Mouse (Mus musculus): ENCODE data around the gene Exoc8.

Exoc8 gene

DNA sequence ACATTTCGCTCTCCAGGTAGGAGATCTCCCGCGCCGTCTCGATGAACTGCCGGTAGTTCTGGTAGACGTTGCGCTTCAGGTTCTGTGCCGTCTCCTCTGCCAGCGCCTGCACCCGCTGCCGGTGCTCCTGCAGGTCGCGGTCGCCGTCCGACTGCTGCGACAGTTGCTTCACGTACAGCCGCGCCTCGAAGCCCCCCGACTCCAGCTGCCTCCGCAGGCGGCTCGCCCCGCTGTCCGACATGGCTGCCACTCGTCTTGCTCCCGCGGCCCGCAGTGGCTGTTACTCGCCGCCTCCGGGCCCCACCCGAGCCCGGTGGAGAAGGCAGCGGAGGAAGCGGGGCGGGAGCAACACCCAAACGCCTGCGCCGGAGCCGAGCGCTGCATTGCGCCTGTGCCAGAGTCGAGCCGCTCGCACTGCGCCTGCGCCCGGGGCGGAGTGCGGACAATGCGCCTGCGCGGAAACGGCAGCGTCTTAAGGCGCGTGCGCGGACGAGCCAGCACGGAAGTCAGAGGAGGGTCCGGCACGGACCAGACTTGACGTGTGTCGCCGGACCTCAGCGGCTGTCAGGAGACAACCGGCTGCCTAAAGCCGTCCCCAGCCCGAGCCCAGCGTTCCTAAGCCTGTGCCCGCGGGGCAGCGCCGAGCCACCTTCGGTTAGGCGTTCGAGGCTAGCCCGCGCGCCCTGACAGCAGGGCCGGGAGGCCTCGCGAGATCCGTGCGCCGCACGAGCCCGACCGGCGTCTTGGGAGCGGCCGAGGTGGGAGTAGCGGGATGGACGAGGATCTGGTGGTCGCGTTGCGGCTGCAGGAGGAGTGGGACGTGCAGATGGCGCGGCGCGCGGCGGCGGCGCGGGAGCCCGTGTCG is at the start of gene Exoc8, which contains the start of gene Sprtn:
TSS of gene Exoc8 (minus strand) at position 320 of the 865 bp plus-strand sequence.
TSS of gene Sprtn (plus strand) at position 501 of the 865 bp plus-strand sequence.
- DNase-seq, result peak; percentile 98

DNA sequence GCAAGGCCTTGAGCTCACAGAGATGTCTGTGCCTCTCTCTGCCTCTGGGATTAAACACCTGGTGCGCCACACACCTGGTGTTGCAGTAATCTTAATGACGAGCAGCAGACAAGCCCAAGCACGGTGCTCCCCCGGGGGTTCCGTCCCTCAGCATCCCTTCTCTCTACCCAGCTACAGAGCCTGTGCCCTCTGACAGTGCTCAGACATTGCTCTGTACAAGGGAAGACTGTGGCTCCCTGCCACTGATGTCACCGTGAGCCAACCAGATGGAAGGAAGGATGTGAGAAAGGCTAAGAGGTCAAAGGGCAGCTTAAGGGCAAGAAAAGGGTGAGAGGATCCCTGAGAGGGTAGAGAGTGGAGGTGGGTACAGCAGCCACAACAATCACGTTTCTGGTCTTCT is 46.9 kb upstream of the Exoc8 start:
- no peak for DNase-seq

GRCm38 (mm10) chr8:124943801-124944200 is 46.3 kb upstream of the Exoc8 start:
- no peak for DNase-seq

- DNase-seq, result no peak
Measured at GRCm38 (mm10) chr8:124937293-124937692, 39.8 kb upstream of the Exoc8 start.

DNA sequence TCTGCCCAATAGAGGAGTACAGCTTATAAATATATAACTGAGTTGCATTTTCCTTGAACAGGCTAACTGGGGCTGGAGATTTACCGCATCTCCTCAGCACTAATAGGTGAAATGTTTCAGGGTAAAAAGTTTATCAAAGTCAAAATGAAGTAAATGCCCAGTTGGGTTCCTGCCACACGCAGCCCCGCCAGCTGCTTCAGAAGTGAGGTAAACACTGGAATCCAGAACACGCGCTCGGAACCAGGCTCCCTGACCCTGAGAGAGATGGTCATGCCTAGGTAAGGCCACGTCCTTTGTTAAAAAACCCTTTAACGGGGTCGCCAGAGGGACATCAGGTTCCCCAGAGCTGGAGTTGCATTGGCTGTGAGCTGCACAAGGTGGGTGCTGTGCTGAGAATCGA is 39.2 kb upstream of the Exoc8 start:
- DNase-seq, result no peak

DNA sequence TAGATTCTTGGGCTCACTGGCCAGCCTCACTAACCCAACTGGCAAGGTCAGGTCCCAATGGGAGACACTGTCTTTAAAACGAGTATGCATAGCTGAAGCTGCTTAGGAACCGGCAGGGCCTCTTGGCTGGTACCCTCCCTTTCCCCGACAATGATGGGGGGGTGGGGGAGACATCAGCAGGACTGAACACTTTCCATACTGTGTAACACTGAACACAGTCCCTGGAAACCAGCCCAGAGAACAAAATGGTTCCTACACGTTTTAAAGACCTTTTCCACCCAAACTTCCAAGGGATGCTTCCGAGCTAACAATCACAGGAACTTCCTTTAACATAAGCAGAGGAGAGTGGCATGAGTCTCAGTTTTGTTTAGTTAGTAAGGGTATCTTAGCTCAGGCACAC is 37.6 kb upstream of the Exoc8 start:
- DNase-seq, result no peak

- DNase-seq, result no peak
Measured at GRCm38 (mm10) chr8:124932435-124932834, 34.9 kb upstream of the Exoc8 start.

DNA sequence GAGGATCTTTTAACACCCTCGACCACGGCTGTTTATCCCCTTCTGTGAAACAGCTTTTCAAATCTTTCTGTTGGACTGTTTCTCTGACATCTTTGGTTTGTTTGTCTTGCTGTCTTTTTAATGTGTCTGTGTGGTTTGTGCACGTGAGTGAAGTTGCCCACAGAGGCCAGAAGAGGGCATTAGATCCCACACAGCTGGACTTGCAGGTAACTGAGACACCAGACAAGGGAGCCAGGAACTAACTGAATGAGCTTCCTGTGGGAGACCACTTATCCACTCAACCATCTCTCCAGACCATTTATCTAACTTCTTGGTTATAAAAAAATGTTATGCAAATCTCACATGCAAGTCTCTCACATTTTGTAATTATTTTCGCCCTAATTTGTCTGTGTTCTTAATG is 33.1 kb upstream of the Exoc8 start:
- DNase-seq, result no peak

GRCm38 (mm10) chr8:124930086-124930485 is 32.6 kb upstream of the Exoc8 start:
- DNase-seq, result no peak

DNA sequence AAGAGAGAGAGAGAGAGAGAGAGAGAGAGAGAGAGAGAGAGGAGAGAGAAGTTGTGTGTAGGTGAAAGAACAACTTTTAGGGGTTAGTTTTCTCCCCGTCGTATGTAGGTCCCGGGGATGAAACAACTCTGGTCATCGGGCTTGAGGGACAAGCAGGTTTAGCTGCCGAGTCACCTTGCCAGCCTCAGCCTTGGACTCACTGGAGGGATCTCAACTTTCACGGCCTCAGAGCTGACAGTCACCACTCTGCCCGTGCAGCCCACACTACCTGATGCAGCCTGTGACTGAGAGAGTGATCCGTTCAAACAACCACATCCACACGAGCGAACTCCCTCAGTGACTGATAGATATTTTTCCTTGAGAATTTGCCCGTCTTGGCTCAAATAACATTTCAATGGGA is 31.5 kb upstream of the Exoc8 start:
- no peak for DNase-seq

DNA sequence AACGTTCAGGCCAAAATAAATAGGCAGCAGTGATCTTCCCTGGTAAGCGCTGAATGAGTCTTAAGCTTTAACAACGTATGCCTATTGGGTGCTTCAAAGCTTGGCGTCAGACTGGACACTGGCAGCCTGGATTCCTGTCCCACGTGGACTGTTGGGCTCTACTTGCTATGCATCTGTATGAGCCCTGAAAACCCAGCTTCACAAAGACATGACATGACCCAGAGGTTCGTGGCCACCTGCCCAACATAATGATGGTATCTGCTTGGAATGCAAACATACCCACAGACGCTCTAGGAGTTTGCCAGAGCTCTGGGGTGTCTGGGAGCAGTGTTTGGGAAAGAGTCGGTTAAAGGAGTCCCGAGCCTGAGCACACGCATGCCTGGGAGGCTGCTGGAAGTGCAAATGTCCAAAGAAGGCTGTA is 28.9 kb upstream of the Exoc8 start:
- peak; percentile 39 for DNase-seq

- DNase-seq, result peak; percentile 55
Measured at GRCm38 (mm10) chr8:124925544-124926266, 28.2 kb upstream of the Exoc8 start.

- DNase-seq, result no peak
Measured at GRCm38 (mm10) chr8:124923971-124924652, 26.6 kb upstream of the Exoc8 start.

GRCm38 (mm10) chr8:124922490-124923089 is 25.1 kb upstream of the Exoc8 start:
- DNase-seq, result no peak

DNA sequence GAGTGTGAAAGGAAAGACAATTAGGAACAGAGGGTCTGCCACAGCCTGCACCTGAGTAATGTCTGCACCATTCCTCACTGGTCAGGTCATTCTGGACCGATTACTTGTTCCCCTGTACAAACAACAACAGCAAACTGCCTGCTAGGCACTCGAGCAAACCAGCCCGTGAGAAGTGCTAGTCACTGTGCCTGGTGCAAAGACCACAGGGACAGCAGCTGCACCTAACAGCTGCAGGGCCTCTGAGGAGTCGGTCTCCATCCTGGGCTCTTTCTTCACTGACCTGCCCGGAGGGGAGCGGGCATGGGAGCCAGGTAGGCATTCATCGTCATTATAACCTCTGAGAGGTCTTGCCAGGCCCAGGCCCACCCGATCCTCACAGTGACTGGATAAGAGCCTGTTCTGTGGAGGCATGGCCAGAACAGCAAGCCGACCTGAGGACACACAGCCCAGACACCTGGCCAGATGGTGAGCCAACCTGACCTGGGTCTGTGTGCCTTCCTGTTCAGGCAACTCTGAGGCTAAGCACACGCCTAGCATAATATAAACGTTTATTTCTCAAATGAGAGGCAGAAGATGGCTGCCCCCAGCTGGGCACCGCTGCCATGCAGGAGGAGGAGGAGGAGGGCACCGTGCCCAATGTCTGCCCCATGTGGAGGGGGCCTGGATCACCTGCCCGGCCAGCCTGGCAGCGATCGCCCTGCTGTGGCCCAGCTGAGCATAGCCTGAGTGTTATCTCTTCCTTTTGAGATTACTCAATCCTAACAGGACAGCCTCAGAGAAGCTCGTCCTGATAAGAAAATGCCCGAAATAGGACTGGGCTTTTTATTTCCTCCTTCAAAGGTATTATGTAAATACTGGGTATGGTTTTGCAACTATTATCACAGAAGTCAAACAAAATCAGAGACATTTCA is 24.1 kb upstream of the Exoc8 start:
- DNase-seq, result no peak

GRCm38 (mm10) chr8:124917741-124918484 is 20.4 kb upstream of the Exoc8 start:
- DNase-seq, result no peak

DNA sequence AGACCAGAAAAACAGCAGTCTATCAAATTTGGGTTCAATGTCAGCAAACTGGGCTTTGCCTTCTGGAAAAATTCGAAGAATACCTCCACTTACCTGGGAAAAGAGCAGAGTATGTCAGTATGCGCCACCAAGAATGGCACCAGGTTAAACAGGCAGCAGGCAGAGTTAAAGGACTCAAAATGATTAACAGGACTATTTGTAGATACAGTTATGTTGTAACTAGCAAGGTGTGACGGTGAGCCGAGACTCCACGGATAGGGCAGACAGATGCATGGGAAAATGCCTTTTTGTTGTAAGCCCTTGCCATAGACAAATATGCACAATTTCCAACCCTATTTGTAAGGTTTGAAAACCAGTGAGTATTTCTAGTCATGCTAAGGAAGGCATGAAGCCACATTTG is 16.6 kb upstream of the Exoc8 start:
- DNase-seq, result no peak

DNA sequence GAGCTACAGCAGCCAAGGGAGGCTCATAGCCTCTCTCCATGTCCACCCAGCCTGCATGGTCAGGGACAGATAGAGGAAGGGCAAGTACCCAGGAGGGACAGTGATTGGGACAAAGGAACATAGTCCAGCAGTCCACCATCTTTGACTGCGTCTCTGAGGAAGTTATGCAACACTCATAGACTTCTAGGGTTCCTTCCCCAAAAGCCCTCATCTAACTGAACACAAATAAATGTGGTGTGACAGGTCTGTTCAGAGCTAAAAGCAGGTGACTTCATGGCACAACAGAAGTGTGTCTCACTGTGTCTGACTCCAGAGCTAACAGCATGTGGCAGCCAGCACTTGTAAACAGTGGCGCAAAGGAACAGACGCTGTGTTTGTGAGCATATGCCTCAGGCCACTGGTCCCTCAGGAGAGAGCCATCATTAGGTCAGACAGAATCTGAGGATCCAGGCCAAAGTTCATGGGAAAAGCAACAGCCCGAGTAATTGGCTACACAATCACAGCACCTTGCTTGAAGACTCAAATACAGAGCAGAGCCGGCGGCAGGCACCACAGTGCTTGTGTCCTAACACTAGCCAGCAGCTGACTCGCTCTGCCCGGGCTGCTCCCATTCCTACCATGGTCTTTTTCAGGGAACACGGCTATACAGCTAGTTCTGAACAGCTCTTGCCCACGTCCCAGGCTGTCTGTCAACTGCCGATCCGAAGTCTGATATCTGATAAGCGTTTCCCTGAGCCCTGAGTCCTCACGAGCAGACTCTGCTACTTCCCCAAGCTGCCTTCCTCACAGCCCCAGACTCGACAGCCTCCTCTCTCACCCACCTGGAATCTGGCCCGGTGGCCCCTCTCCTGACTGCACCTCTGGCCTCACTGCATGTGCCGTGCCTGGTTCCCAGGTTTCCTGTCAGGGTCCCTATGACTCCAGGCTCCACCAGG is 14.7 kb upstream of the Exoc8 start:
- DNase-seq, result no peak

- no peak for DNase-seq
Measured at GRCm38 (mm10) chr8:124910349-124910748, 12.8 kb upstream of the Exoc8 start.

DNA sequence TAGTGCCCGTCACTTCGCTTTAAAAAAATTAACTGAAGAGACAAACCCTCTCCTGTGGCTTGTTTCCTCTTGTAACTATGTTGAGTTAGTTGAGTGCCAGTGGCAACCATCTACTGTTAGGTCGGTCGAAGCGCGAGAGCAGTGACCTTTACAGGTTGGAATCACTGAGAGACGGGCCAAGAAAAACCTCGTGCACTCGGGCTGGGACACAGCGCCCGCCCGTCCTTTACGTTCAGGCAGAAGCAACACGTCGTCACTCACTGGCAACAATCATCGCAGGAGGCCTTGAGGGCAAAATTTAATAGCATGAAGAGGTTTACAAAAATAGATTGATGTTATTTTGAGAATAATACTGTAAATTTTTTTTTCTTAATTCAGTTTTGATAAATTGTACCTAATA is 12.4 kb upstream of the Exoc8 start:
- no peak for DNase-seq
